Mouse (Mus musculus): ENCODE measurements around the gene Srebf2.
"Not testable (repeated sequence)": the region's sequence is repeated elsewhere in the genome, so short reads cannot be mapped to it uniquely, and the experiment has no call there.

Gene Srebf2

DNA sequence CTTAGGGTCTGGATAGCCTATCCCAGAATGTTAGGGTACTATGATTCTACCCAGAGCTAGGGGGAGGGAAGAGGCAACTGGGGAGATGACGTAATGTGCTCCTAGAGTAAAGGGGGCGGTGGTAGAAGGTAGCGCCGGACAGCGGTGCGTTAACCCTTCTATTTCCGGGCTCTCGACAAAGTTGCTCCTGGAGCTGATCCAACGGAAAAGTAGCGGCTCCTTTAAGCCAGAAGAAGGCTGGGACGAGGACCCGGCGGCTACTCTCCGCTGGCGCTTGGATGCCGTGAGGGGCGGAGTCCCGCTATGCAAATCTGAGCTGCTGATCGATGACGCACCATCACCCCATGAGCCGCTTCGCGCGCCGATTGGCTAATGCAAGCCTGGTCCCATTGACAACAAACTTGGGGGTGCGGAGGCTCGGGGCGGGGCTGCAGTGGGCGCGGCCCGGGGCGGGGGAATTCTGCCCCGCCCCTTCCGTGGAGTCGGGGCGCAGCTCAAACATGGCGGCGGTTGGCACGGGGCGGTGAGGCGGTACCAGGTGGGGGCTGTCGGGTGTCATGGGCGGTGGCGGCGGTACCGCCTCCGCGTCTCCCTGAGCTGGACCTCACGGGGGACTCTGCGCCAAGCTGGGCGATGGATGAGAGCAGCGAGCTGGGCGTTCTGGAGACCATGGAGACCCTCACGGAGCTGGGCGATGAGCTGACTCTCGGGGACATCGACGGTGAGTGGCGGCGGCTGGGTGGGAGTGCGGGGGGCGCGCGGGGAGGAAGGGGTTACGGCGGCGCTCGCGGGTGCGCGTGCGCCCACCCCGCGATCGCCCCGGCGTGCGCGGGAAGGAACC lies at the start of gene Srebf2:
Srebf2 (plus strand) TSS at position 412 of the 841 bp plus-strand sequence.
- DNase-seq (ENCODE audit: low spot score), result peak; percentile 99

DNA sequence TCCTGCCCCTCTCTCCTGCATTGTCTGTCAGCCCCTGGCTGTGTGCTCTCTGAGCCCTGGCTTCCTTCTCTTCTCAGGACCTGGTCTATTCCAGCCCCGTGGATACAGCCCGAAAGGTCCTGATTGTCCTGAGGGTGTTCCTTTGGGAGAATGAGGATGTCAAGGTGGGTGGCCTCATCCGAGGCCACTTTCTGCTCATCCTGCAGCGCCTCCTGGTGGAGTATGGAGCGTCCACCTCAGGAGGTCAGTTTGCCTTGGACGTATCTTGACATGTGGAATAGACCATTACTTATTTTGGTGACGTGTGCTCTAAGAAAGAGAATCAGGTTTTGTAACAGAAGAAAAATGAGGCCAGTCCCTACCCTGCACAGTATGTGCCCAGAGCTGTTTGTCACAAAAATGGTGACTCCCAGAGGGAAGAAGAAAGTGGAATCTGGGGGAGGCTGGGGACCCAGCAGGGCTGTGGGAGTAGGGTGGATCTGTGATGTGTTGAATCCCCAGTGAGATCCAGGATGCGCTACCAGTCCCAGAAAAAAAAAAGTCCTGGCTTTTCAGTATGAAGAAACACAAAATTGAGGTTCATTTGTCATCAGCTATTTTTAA lies 39.9 kb upstream of the Srebf2 start:
- DNase-seq (ENCODE audit: low spot score), result peak; percentile 48

- DNase-seq (ENCODE audit: low spot score), result no peak
Observed at GRCm38 (mm10) chr15:82120544-82120943, 26.4 kb upstream of the Srebf2 start.

DNA sequence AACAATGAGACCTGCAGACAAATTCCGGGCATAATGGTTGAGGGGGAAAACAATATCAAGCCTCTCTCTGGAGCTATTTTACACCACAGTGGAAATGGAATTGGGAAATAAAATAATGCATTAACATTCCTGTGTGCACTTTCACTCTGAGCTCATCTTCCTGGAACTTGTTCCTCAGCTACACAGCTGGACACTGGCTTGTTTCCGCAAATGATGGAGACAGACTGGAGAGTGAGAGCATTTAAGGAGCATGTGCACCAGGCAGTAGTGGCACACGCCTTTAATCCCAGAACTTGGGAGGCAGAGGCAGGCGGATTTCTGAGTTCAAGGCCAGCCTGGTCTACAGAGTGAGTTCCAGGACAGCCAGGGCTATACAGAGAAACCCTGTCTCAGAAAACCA lies 20.3 kb upstream of the Srebf2 start:
- not testable (repeated sequence) for DNase-seq (ENCODE audit: low spot score)

DNA sequence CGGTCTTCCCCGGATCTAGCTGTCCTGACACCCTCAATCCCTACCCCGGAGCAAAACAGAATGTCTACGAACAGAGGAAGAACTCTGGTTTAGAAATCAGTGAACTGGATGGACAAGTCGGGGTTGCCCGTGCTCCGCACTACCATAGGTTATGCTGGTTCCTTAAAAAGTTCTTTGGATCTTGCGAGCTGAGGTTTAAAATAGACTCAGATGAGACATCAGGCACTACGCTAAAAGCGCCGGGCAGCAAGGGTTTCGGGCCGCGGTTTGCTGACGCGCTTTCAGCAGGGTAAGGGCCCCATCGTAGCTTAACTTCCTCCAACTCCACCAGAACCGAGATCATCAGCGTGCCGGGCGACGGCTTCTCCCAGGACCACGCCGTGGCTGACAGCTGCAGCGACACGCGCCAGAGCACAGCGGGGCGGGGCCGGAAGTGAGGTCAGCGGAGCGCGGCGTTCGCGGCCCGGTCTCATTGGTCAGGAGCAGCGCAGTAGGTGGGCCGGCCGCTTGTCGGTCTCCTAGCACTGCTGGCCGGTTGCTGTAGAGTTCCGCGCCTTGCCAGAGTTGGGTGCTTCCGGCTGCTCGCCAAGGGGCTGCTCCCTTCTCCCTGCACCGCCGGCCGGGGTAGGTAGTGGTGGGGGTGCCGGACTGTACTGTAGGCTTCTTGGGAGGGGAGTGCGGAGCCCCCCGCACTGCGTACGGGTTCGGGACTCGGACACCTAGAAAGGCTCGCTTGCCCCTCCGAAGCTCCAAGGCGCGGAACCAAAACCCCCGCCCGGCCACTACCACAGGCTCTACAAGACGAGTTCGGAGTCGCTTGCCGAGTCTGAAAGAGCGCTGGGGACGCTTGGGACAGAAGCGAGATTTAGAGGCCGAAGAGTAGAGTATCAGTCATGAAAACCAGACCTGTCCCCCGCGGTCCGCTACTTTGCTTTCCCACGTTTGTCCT lies 19.3 kb upstream of the Srebf2 start, which contains the start of gene Ccdc134:
Ccdc134 (plus strand) TSS at position 497 of the 949 bp plus-strand sequence.
- DNase-seq (ENCODE audit: low spot score), result peak; percentile 90

GRCm38 (mm10) chr15:82128398-82128797 lies 18.6 kb upstream of the Srebf2 start:
- peak; percentile 44 for DNase-seq (ENCODE audit: low spot score)

GRCm38 (mm10) chr15:82130599-82130998 lies 16.4 kb upstream of the Srebf2 start:
- DNase-seq (ENCODE audit: low spot score), result no peak

DNA sequence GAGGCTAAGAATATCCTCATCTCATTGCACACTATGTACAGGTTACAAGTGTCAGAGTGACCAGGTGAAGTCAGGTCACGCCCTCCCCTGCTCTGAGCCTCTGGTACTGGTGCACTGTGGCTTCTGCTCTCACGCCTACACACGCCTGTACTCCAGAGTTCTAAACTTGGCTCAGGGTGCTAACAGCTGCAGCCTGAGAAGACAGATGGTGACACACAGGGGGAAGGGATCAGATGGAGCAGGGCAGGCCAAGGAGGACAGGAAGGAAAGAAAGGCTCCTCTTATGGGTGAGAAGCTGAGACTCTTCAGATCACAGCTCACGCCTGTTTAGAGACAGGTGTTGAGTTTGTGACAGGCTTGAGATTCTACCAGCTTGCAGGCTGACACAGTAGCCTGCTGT lies 11.6 kb upstream of the Srebf2 start:
- DNase-seq (ENCODE audit: low spot score), result no peak

DNA sequence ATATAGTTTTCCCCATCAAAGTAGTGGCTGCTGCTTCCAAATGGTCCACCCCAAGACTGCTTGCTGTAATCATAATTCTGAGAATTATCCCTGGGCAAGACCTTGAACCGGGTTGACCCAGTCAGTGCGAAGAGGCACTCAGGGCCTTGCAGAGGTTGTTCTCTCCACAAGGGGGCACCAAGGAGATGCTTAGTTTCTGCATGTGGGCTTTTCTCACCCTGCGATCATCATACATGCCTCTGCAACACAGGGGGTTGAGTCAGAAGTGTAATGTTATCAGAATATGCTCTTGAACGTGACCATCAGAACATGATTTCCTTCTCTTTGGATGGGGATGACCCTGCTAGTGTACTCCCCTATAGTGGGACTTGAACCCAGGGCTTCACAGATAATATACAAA lies 8.4 kb upstream of the Srebf2 start:
- DNase-seq (ENCODE audit: low spot score), result peak; percentile 63

DNA sequence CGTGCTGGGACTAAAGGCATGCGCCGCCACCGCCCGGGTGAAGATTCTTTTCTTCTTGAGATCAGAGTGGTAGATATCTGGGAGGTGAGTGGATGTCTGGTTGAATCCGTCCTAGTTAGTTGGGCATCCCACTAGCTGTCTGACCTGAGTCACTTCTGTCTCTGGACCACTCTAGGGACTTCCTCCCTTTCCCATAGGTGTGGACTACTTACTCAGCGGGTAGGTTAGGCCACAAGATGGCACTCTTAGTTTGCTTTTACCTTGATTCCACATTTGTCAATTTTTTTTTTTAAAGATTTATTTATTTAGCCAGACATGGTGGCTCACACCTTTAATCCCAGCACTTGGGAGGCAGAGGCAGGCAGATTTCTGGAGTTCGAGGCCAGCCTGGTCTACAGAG lies 7.8 kb upstream of the Srebf2 start:
- DNase-seq (ENCODE audit: low spot score), result peak; percentile 27

DNA sequence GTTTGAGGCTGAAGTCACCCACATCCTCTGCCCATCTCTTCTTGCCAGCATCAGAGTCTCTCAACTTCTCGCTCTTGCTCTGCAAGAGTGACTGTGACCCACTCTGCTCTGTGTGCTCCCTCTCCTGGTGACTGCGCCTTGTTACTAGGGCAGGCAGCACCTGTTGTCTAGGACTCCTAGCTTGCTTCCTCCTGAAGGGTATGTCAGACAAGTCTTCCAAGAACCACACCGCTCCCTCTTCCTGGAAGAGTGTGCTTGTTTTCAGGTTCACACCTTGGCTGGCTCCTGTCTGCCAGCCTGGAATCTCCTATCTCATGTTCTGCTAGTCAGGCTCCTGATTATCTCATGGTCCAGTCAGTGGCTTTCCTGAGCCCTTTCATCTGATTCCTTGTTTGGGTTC lies 6.6 kb upstream of the Srebf2 start:
- peak; percentile 18 for DNase-seq (ENCODE audit: low spot score)

- no peak for DNase-seq (ENCODE audit: low spot score)
Observed at GRCm38 (mm10) chr15:82144157-82144556, 2.8 kb upstream of the Srebf2 start.

GRCm38 (mm10) chr15:82145408-82145807 lies 1.6 kb upstream of the Srebf2 start:
- DNase-seq (ENCODE audit: low spot score), result peak; percentile 19

DNA sequence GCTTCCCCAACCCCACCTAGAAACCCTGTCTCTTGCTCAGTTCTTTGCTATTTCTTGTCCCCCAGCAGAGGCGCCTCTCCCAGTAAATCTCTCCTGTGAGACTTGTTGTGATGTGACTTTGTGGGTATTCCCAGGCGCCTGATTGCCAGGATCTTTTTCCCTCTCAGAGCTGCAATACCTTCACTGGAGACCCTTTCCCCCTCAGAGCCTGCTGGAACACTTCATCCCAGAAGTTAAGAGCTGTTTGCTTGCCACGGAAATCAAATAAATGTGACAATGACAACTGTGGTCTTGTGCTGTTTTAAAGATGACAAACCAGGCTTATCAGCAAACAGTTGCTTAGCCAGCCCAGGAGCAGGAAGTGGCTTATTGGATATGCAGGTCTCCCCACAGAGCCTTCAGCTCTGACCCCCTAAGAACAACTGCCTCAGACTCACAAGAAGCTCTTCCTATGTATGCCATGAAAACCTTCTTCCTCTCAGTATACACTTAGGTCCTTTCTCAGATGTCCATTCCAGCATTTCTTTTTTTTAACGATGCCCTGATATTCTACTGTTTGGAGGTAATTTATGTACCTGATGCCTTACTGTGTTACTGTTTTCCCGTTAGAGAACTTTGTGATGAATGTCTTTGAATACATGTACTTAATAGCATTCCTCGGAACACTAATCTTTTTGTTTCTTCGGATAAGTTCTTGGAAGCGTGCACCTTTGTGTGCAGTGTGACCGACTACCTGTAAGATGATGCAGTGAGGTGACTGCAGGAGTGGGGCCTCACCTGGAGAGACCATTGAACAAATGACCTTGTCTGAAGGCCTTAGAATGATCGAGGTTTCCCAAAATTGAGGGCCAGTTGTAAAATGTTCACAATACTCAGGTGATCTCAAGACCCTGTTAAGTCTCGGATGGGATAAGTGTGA lies 871 bp upstream of the Srebf2 start:
- DNase-seq (ENCODE audit: low spot score), result peak; percentile 46

DNA sequence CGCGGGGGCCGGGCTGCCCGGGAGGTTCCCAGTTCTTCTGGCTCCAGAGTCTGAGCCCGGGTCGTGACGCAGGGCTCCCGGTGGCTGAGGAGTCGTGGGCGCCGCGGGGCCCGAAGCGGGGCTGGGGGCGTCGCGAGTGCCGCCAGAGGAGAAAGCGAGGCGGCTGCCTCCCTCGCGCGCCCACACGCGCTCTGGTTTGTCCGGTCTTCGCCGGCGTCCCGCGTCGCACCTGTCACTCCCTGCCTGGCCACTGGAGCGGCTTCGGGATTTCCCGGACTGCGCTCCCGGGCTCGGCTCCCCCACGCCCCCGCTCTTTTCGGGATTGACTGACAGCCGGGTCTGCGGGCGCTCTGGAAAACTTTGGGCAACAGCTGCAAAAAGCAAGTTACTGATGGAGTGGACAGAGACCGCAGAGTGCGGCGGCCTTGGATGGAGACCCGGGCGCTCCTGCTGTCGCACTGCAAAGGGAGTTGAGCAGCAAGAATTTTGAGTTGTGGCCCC lies 680 bp downstream of the Srebf2 start:
- DNase-seq (ENCODE audit: low spot score), result peak; percentile 40

DNA sequence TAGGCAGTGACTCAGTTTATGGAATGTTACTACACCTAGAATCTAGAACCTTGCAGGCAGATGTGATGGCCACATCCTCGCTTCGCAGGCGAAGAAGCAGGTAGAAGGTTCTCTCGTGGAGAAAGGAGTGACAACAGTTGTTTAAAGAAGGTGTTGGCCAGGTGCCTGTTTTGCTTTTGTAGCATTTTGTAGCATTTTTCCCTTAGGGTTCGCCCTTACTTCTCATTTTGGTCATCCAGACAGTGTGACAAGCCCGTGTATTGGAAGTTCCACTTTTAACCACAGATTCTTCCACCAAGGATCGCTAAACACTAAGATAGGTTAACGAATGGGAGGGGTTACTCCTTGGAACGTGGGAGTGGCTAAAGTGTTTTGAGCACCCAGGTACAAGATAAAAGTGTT lies 1.5 kb downstream of the Srebf2 start:
- DNase-seq (ENCODE audit: low spot score), result peak; percentile 53

DNA sequence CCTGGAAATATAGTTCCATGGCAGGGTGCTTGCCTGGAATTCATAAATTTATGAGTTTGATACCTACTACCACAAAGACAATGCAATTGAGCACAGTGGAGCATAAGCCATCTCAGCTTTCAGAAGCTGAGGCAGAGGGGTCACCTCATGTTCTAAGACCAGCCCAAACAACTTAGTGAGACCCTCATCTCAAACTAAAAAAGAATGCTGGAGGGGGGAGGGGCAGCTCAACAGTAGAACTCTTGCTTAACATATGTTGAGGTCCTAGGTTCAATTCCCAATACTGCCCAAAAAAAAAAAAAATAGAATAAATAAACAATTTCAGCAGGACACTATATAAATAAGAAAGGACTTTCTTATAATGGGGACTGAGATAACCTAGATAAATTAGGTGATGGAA lies 3.1 kb downstream of the Srebf2 start:
- DNase-seq (ENCODE audit: low spot score), result no peak

DNA sequence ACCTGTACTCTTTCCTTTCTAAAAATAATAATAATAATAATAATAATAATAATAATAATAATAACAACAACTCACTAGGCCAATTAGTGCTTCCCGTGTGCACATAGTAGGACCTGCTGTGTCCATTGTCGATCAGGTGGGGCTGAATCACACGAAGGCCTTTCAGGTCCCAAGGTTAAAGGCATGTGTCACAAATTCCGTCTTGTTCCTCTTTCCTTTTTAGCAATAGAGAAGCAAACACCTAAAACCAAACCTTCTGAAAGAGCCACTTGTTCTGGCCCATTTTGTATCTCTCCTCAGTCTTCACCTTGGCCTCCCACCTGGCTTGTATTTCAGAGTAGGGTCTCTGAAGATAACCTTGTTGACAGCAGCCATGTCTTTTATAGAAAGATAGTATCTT lies 4.2 kb downstream of the Srebf2 start:
- DNase-seq (ENCODE audit: low spot score), result no peak

DNA sequence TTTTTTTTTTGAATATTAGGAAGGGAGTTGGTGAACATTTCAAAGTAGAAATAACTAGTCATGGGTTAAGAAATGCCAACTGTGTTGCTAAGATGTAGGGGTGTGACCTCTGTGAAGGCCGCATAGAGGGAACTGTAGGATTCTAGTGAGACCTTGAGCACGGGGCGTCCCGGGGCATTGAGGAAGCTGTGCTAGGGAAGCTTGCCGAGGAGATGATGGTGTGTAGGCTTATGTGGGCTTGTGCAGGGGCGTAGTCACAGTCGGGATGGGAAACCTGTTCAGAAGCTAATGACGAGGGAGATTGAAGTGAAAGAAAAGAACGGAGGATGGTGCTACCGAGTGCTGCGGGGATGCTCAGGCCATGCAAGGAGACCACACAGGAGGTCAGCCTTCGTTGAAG lies 5.0 kb downstream of the Srebf2 start:
- DNase-seq (ENCODE audit: low spot score), result no peak

DNA sequence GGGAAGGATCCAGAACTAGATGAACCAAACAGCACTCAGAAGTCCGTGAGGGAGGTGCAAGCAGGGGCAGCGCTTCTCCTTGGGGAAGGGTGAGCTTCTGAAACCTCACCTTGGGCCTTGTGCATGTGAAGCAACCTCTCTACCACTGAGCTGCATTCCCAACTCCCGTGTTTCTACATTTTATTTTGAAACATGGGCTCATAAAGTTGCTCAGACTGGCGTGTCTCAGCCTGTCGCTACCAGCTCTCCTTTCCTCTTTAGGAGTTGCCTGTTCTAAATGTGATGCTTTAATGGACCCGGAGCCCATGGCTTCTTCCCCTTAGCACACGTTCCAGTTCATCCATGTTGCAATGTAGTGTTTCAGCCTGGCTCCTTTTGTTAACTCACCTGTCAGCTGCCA lies 5.5 kb downstream of the Srebf2 start:
- no peak for DNase-seq (ENCODE audit: low spot score)

GRCm38 (mm10) chr15:82156298-82156697 lies 9.3 kb downstream of the Srebf2 start:
- no peak for DNase-seq (ENCODE audit: low spot score)
